Mouse (Mus musculus): ENCODE measurements around the gene Jag1.

GRCm38 (mm10) chr2:137134035-137134434, 17.6 kb upstream of the Jag1 start:
- no peak for TF ChIP-seq CHD1 (IDR thresholded peaks at IDR 0.05; ENCODE audit: low read depth, low read length)
- no peak for TF ChIP-seq RAD21 (IDR thresholded peaks at IDR 0.05; ENCODE audit: low read depth, low read length)
- no peak for TF ChIP-seq POLR2A (IDR thresholded peaks at IDR 0.05; ENCODE audit: control insufficient read depth in 1 of 2, insufficient read depth in 1 of 2, low read depth in 1 of 2, low read length in 2 of 2, poor library complexity in 1 of 2)
- no peak for TF ChIP-seq MAFK (IDR thresholded peaks at IDR 0.05; ENCODE audit: borderline replicate concordance, low read depth, low read length)
- TF ChIP-seq SIN3A (IDR thresholded peaks at IDR 0.05; ENCODE audit: low read length): no peak
- no peak for TF ChIP-seq UBTF (IDR thresholded peaks at IDR 0.05; ENCODE audit: borderline replicate concordance, insufficient read depth, low read depth, low read length)
- TF ChIP-seq NRF1 (IDR thresholded peaks at IDR 0.05; ENCODE audit: insufficient read depth, low read depth, low read length, poor library complexity, severe bottlenecking): no peak
- no peak for TF ChIP-seq TCF12 (IDR thresholded peaks at IDR 0.05; ENCODE audit: low read depth, low read length)
- no peak for TF ChIP-seq HCFC1 (IDR thresholded peaks at IDR 0.05; ENCODE audit: low read depth, low read length)
- TF ChIP-seq CTCF (IDR thresholded peaks at IDR 0.05 in 2 of 3, conservative IDR thresholded peaks at IDR 0.05 in 1 of 3; ENCODE audit: control insufficient read depth in 1 of 3, insufficient read depth in 1 of 3, low read depth in 2 of 3, low read length in 3 of 3, poor library complexity in 1 of 3, severe bottlenecking in 1 of 3): no peak
- TF ChIP-seq MEF2A (IDR thresholded peaks at IDR 0.05; ENCODE audit: extremely low read depth, insufficient replicate concordance, low read depth, low read length, poor library complexity, severe bottlenecking): no peak
- no peak for TF ChIP-seq EP300 (IDR thresholded peaks at IDR 0.05; ENCODE audit: low read depth in 1 of 2, low read length in 2 of 2)
- no peak for TF ChIP-seq USF2 (IDR thresholded peaks at IDR 0.05; ENCODE audit: borderline replicate concordance in 1 of 2, insufficient read depth in 1 of 2, low read depth in 1 of 2, low read length in 2 of 2)
- TF ChIP-seq USF1 (IDR thresholded peaks at IDR 0.05; ENCODE audit: low read depth, low read length): no peak
